Mouse (Mus musculus) layer of hippocampus, adult 11-12 months (tissue): ENCODE results near the gene Kdm2a.
A peak's percentile ranks its signal among the peaks of the same experiment; 100 is the strongest.
"Not testable (repeated sequence)": the region's sequence is repeated elsewhere in the genome, so short reads cannot be mapped to it uniquely, and the experiment has no call there.

Experiments used
- DNase-seq: peaks from one replicate; pipeline ENCODE4 v3.0.0; 2022; ENCODE audit warnings: low spot score

Gene Kdm2a

DNA sequence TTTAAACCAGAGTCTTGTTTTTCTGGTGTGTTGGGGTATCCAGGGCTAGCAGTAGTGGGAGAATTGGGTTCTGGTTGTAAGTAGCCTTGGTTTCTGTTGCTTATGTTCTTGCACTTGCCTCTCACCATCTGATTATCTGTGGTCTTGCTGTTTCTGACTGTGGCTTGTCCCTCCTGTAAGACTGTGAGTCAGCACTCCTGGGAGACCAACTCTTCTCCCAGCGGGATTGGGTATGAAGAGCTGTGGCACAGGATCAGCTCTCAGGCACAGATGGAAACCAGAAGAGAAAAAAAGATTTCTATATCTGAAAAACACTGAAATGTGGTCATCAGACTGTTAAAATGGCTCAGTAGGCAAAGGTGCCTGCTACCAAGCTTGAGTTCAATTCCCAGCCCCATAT lies 16.5 kb upstream of the Kdm2a start:
- DNase-seq = no peak

DNA sequence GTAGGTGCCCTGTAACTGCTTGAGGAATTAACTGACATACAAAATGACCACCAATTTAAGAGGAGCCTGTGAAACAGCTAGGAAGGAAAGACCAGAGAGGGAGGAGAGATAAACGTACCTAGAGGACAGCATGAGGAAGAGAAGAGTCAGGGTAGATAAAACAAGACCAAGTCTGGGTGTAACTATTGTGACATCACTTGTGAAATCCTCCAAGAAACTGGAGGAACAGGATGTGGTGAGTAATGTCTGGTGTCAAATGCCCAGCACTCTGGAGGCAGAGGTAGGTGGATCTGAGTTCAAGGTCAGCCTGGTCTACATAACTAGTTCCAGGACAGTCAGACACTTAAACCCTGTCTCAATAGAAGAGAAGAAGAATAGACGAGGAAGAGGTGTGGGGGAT lies 11.0 kb upstream of the Kdm2a start:
- DNase-seq = no peak

- DNase-seq = no peak
Observed at GRCm38 (mm10) chr19:4404840-4405239, 6.8 kb upstream of the Kdm2a start.

- no peak for DNase-seq
Observed at GRCm38 (mm10) chr19:4398959-4399358, 874 bp upstream of the Kdm2a start.

GRCm38 (mm10) chr19:4398630-4398948 lies 504 bp upstream of the Kdm2a start:
- DNase-seq = no peak

- peak; percentile 97 for DNase-seq
Observed at GRCm38 (mm10) chr19:4396998-4397797, 887 bp downstream of the Kdm2a start.

GRCm38 (mm10) chr19:4396081-4396997 lies 1.7 kb downstream of the Kdm2a start:
- DNase-seq = peak; percentile 42

- no peak for DNase-seq
Observed at GRCm38 (mm10) chr19:4387276-4387675, 10.8 kb downstream of the Kdm2a start.

DNA sequence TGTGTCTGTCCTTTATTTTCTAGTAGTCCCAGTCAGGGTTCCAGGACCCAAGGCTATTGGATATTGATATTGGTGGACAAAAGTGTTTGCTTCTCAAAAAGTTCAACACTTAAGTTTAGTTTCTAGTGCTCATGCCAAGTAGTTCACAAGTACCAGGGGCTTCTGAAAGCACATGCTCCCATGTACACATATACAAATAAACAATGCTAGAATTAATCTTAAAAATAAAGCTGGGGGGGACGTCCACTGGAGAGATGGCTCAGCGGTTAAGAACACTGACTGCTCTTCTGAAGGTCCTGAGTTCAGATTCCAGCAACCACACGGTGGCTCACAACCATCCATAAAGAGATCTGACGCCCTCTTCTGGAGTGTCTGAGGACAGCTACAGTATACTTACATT lies 13.1 kb downstream of the Kdm2a start:
- DNase-seq = no peak

GRCm38 (mm10) chr19:4384322-4384721 lies 13.8 kb downstream of the Kdm2a start:
- no peak for DNase-seq

GRCm38 (mm10) chr19:4383306-4383705 lies 14.8 kb downstream of the Kdm2a start:
- DNase-seq = no peak

DNA sequence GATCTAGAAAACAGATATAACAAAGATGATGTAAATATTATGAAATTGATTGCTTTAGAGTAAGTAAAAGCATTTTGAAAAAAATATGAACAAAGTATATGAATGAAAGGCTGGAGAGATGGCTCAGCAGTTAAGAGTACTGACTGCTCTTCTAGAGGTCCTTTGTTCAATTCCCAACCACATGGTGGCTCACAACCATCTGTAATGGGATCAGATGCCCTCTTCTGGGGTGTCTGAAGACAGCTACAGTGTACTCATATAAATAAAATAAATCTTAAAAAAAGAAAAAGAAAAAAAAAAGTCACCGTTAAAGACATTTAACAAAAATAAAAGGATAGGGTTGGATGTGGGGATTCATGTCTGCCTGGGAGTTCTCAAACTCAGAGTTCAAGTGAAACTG lies 15.8 kb downstream of the Kdm2a start:
- not testable (repeated sequence) for DNase-seq

GRCm38 (mm10) chr19:4370656-4371055 lies 27.4 kb downstream of the Kdm2a start:
- no peak for DNase-seq

DNA sequence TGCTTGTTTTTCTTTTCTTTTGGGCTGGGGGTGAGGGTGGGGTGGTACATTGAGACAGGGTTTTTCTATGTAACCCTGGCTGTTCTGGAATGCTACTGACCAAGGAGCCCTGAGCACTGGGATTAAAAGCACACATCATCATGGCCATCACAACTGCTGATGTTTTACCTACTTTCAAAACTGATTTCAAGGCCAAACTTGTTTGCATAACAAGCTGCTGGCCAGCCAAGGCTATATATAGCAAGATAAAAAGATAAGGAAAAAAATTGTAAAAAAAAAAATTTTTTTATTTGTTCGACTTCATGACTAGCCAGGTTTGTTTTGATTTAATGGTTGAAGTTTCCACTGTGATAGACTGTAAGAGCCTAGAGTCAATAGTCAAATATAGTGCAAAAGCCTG lies 27.8 kb downstream of the Kdm2a start:
- DNase-seq = no peak

GRCm38 (mm10) chr19:4349455-4349854 lies 48.6 kb downstream of the Kdm2a start:
- DNase-seq = no peak

DNA sequence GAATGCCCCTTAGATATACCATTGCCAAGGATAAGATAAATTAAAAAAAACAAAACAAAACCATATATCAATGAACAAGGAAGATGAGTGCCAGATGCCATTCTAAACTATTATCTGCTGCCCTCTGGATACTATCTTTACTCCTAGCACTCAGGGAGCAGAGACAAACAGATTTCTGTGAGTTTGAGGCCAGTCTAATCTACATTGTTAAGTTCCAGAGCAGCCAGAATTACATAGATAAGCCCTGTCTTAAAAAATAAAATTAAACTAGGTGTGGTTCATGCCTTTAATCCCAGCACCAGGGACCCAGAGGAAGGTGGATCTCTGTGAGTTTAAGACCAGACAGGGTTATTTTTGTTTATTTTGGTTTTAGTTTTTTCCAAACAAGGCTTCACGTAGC lies 51.6 kb downstream of the Kdm2a start:
- no peak for DNase-seq

- DNase-seq = peak; percentile 70
Observed at GRCm38 (mm10) chr19:4338162-4338561, 59.9 kb downstream of the Kdm2a start.

- DNase-seq = peak; percentile 94
Observed at GRCm38 (mm10) chr19:4333791-4334190, 64.3 kb downstream of the Kdm2a start.

DNA sequence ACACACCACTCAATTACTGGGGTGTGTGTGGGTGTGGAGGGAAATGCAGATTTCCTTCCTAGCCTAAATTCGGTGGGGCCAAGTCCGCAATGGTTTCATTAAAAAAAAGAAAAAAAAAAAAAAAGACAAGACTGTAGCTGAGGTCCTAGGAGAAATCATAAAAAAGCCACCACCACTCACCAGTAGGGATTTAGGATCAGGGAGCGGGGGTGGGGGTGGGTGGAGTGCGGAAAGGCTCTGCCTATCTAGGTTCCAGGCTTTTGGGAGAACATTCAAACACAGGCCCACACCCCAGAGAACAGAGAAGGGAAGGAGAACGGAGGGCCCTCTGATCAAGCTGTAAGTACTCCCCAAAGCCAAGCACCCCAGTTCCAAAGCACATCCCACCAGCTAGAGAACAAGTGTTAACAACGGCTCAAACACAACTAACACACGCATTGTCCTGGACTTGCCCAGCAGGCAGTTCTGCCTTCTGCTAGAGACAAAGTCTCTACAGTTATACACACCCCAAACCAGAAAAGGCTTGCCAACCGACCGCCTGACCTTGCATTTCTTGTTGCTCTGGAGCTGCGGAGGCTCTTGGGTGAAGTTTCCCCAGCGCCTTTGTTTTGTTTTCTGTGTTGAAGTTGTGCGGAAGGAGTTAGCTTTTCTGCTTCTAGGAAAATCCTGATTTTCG lies 64.8 kb downstream of the Kdm2a start:
- DNase-seq = peak; percentile 30

GRCm38 (mm10) chr19:4332653-4333052 lies 65.4 kb downstream of the Kdm2a start:
- peak; percentile 44 for DNase-seq

DNA sequence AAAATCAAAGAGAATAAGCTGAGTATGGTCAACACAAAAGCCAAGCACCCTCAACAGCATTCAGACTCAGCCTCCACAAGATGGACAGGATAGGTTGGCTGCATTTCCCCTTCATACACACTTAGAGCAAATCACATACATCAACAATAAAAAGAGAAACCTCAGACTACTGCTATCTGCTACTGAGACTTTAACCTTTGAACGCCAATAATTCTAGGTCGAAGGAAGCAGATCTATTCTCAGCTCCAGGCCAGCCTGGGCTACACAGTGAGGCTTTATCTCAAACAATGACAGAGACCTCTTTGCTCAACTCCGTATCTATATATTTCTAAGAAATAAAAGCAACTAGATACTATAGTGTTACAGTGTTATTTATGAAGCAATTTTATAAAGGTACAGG lies 66.8 kb downstream of the Kdm2a start:
- DNase-seq = no peak

DNA sequence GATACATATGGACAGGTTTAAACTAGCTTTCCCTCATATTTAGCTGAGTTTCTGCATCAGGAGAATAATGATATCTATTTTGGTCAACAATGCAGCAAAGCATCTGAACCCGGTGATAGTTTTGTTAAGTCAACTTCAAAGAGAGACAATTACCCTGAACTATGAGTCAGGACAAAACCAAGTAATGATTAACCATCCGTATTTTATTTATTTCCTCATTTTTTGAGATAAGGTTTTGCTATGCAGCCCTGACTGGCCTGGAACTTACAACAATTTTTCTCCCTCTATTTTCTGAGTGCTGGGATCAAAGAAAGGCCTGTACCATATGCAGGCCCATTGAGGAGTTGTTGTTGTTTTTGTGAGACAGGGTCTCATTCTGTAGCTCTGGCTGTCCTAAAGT lies 67.5 kb downstream of the Kdm2a start:
- DNase-seq = no peak
